Mouse (Mus musculus) C2C12 (cell line): ENCODE data around the gene Rex1bd.

ENCODE experiments used
- CTCF ChIP-seq: IDR thresholded peaks from one replicate; pipeline ENCODE4 v1.5.1; 2011; ENCODE audit not compliant: control insufficient read depth, insufficient read depth, insufficient read length
- MAX ChIP-seq: IDR thresholded peaks from one replicate; pipeline ENCODE4 v1.6.1; 2011; ENCODE audit warnings: mild to moderate bottlenecking, control low read depth
- MYOG ChIP-seq: IDR thresholded peaks from one replicate; pipeline ENCODE4 v1.6.1; 2011; ENCODE audit not compliant: control insufficient read depth, insufficient read length; ENCODE audit errors: extremely low read depth

GRCm38 (mm10) chr8:70501820-70502529, 4.6 kb downstream of the Rex1bd start:
- TF ChIP-seq CTCF (no peak), MAX (no peak), MYOG (no peak)
